Mouse (Mus musculus) erythroblast, embryonic 14.5 days (primary cell): ENCODE results near the gene Mettl13. TPM values are rescaled to one million over a fixed set of nuclear protein-coding genes. Genes with fewer than 3 reads are reported as not detected.

Experiments
- H3K27me3 ChIP-seq: 2 replicates; pipeline ENCODE4 v1.6.1; 2012; ENCODE audit warnings: inconsistent platforms; ENCODE audit not compliant: control insufficient read depth
- H3K36me3 ChIP-seq: 2 replicates; pipeline ENCODE4 v1.6.1; 2012; ENCODE audit warnings: mild to moderate bottlenecking, inconsistent platforms; ENCODE audit not compliant: control insufficient read depth
- H3K4me1 ChIP-seq: 2 replicates; pipeline ENCODE4 v1.6.1; 2012; ENCODE audit warnings: inconsistent platforms; ENCODE audit not compliant: control insufficient read depth
- H3K4me3 ChIP-seq: replicated peaks from 2 replicates; pipeline ENCODE3; 2012; ENCODE audit warnings: moderate library complexity, mild to moderate bottlenecking, inconsistent platforms
- H3K9me3 ChIP-seq: 2 replicates; pipeline ENCODE4 v1.6.1; 2012; ENCODE audit warnings: low read length, inconsistent platforms, mixed read lengths; ENCODE audit not compliant: control insufficient read depth
- GATA1 ChIP-seq: IDR thresholded peaks from 2 replicates; pipeline ENCODE4 v1.6.1; 2012; ENCODE audit warnings: low read length, inconsistent platforms, mixed read lengths
- TAL1 ChIP-seq: IDR thresholded peaks from 3 replicates; pipeline ENCODE4 v1.6.1; 2012; ENCODE audit warnings: low read length, inconsistent platforms, mixed read lengths
- polyA plus RNA-seq: library from polyadenylated mRNA; stranded (reverse); fragments of >175 nt; gene quantifications from 2 replicates; pipeline ENCODE4 v1.2.3, GENCODE M21; 2012

Gene Mettl13
- 0.12 and 0.25 TPM in 2 replicates for polyA plus RNA-seq

DNA sequence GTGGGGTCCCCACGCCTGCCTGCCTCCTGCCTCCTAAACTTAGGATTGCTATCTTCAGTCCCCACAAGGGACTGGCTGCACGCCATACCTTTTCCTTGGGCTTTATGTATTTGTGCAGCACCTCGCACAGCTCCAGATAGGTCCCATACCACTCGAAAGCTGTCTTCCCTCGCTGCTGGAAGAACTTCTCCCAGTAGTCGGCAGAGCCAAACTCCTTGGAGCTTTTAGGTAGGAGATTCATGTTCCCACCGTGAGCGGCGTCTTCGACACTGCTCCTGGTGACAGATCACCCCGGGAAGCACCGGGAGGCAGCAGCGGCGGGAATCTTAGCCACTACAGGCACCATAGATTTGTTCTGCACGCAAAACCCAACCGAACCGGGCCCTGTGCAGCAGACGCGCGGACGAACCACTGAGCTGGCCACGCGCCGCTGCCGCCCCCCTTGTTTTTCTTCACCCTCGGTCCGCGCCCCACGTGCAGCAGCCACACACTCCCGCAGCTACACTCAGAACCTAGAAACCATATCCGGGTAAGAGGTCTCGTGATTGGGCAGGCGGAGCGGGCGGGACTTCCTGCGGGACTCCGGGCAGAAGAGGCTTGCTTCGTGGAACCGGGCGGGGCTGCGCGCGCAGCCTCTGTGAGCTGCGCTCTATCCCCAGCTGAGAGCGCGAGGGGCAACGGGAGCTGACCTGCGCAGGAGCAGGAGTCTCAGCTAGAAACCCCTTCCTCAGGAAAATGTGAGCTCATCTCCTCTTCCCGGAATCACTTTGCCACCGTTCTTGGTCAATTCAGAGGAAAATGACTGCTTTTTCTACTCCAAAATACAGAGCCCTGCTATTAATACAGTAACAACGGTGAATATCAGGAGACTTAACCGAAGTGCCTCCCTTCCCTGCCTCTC lies at the start of gene Mettl13:
Gene Mettl13 (minus strand): TSS at position 536 of the 901 bp plus-strand sequence.
- peaks cover 52% of the 10 kb centered on the region for H3K4me1 ChIP-seq
- TF ChIP-seq GATA1 (no peak), TAL1 (no peak)
- peaks cover 29% of the 10 kb centered on the region for H3K36me3 ChIP-seq
- no peaks in the 10 kb centered on the region for H3K9me3 ChIP-seq
- peak within 1 kb of the TSS; percentile 86 for H3K4me3 ChIP-seq
- no peaks in the 10 kb centered on the region for H3K27me3 ChIP-seq

DNA sequence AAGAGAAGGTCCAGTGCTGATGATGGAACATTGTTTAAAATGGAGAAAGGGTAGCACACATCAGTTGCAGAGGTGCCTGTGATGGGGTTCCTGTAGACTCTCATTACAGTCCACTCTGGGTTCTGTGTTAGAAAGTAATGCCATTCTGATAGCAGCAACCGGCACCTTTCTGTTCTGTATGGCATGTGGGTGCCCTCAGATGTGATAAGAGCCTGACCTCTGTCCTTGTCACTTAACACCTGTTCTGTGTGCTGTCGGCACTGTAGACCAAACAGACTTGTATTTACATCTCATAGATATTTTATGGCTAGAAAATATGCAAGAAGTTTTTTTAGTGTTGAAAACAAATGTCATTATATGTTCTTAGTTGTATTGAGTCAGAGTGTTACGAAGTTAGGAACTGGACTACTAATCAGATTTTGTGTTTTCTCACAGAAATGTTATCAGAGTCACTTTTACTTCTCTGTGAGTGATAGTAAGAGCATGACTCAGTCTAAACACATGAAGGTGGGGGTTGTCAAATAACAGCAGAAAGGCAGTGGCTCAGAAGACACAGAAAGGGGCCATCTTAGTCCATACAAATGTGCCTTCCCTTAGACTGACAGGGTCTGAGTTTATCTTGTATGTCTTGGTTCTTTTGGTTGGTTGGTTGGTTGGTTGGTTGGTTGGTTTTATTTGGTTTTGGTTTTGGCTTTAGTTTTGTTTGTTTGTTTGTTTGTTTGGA lies 49.2 kb upstream of the Mettl13 start:
- no peak overlapping the region for H3K4me3 ChIP-seq
- no peaks in the 10 kb centered on the region for H3K27me3 ChIP-seq
- H3K4me1 ChIP-seq, result peaks cover 7% of the 10 kb centered on the region
- no peaks in the 10 kb centered on the region for H3K9me3 ChIP-seq
- peaks cover 3% of the 10 kb centered on the region; the same call in 1 of the 2 replicates for H3K36me3 ChIP-seq
- TF ChIP-seq TAL1, result no peak
- no peak for TF ChIP-seq GATA1

DNA sequence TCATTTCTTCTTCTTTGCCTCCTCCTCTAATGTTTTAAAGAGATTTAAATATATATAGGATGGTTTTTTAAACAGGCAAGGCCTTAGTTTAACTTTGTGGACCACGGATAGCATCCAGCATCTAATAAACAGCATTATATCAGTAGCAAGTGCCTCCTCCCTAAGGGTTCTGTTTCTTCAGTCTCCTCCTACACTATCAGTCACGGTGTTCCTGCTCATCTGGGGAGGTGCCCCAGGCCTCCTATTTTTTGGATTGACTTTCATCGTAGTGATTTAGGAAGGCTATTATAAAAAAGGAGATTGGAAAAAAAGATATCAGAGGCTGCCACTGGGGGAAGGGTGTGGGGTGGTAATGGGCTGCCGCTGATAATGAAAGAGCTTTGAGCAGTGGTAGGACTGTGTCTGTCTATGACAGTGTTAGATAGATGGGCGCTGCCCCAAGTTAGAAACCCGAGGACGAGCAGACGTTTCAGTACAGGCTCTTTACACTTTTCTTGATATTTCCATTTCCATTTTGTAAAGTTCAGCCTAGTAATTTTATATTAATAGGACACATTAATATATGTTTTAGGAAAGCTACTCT lies 42.2 kb upstream of the Mettl13 start:
- Histone ChIP-seq H3K36me3 (peaks cover 2% of the 10 kb centered on the region; the same call in 1 of the 2 replicates), H3K4me3 (no peak overlapping the region), H3K9me3 (no peaks in the 10 kb centered on the region), H3K4me1 (peaks cover 10% of the 10 kb centered on the region), H3K27me3 (no peaks in the 10 kb centered on the region)
- TF ChIP-seq TAL1 (no peak), GATA1 (no peak)

DNA sequence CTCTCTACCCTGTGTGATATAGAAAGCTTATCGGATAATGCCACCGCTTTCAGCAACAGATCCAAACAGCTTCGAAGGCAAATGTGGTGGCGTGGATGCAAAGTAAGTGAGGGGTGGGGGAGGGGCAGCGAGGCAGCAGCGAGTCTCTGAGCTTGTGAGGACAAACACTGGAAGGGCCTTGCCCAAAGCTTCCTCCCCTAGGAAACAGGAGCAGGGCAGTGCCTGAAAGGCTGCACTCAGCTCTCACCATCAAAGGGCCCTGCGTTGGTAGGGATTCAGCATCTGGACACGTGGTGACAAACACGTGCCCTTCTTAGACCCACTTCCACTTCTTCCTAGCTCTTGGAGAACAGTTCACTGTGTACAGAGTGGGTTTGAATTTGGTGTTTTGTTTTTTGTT lies 41.1 kb upstream of the Mettl13 start:
- Histone ChIP-seq H3K36me3 (peaks cover 3% of the 10 kb centered on the region; the same call in 1 of the 2 replicates), H3K4me1 (peaks cover 10% of the 10 kb centered on the region)

DNA sequence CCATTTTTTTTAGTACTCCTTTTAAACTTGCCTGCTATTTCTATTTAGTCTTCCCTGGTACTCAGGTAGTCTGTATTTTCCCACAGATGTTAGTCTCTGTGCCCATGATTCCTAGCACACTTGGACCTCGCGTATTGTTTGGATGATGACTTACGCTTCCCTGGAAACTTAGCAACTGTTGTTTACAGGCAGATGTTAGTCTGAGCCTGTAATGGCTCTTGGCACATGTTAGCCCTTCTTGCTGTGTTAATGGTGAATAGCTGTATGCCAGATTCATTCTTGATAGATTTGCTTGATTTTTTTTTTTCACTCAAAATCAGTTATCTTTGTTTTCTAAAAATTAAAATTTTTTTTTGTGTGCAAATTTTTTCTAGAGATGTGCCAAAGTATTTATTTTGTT lies 40.3 kb upstream of the Mettl13 start:
- peaks cover 5% of the 10 kb centered on the region; the same call in 1 of the 2 replicates for H3K36me3 ChIP-seq

More for the DNA sequence above, 41.1 kb upstream of the Mettl13 start:
- Histone ChIP-seq H3K27me3 (no peaks in the 10 kb centered on the region), H3K4me3 (no peak overlapping the region), H3K9me3 (no peaks in the 10 kb centered on the region)
- no peak for TF ChIP-seq GATA1
- no peak for TF ChIP-seq TAL1

DNA sequence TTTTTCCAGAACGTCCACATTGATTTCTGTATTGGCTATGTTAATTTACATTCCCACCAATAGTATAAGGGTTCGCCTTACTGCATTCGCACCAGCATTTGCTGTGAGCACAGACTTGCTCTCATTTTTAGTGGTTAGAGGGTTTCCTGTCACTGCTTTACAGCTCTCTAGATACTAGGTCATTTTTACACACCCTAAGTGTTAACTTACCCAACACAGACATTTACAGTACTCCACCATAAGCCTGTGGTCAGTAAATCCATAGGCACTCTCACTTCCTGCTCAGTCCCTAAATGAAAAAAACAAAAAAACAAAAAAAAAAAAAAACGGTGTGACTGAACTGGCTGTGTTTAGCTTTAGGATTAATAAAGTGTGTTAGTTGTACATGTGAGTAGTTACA lies 37.9 kb upstream of the Mettl13 start:
- peaks cover 10% of the 10 kb centered on the region for H3K4me1 ChIP-seq
- TF ChIP-seq TAL1 (no peak), GATA1 (no peak)
- H3K4me3 ChIP-seq, result no peak overlapping the region
- peaks cover 5% of the 10 kb centered on the region; the same call in 1 of the 2 replicates for H3K36me3 ChIP-seq
- no peaks in the 10 kb centered on the region for H3K9me3 ChIP-seq
- H3K27me3 ChIP-seq, result no peaks in the 10 kb centered on the region

More for the DNA sequence above, 40.3 kb upstream of the Mettl13 start:
- Histone ChIP-seq H3K4me1 (peaks cover 10% of the 10 kb centered on the region), H3K27me3 (no peaks in the 10 kb centered on the region), H3K9me3 (no peaks in the 10 kb centered on the region), H3K4me3 (no peak overlapping the region)
- TF ChIP-seq TAL1, result no peak
- no peak for TF ChIP-seq GATA1

DNA sequence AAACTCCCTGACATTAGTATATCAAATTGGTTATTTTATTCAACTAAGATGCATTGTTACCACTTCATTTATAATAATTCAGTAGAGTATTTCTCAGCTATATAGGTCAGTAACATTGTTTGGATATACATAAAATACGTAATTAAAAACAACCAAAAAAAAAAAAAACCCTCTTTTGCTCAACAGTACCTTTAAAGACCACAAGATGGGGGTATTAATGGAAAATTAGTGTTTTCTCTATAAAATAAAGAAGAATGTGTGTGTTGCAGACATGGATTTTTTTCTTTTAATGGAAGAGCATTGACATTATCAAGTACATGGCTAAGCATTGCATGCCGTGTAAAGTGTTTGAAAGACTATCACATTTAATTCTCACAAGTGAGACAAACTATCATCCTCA lies 34.5 kb upstream of the Mettl13 start:
- Histone ChIP-seq H3K4me3 (no peak overlapping the region), H3K36me3 (peaks cover 6% of the 10 kb centered on the region; the same call in 1 of the 2 replicates), H3K9me3 (no peaks in the 10 kb centered on the region), H3K27me3 (no peaks in the 10 kb centered on the region), H3K4me1 (no peaks in the 10 kb centered on the region)
- no peak for TF ChIP-seq GATA1
- TF ChIP-seq TAL1, result no peak

DNA sequence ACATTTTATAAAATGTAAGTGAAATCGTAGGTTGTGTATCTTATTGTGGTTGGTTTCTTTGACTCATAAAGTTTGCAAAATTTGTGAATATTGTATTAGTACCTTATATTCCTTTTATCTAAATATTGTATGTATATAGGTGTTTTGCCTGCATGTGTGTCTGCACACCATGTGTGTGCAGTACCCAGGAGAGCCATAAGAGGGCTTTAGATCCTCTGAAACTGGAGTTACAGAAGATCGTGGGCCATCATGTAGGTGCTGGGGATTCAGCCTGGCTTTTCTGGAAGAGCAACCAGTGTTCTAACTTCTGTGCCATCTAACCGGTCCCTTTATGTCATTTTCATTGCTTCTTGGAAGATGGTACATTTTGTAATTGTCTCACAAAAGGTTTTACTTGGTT lies 26.7 kb upstream of the Mettl13 start:
- H3K36me3 ChIP-seq, result peaks cover 10% of the 10 kb centered on the region
- H3K9me3 ChIP-seq, result no peaks in the 10 kb centered on the region; the same call in 1 of the 2 replicates
- H3K4me1 ChIP-seq, result peaks cover 16% of the 10 kb centered on the region
- H3K27me3 ChIP-seq, result peaks cover 3% of the 10 kb centered on the region
- TF ChIP-seq TAL1, result no peak
- TF ChIP-seq GATA1, result no peak
- no peak overlapping the region for H3K4me3 ChIP-seq
